Mouse (Mus musculus) stomach, embryonic 15.5 days (tissue): ENCODE results near the gene Pla2g2f. TPM values are rescaled to one million over a fixed set of nuclear protein-coding genes. Genes with fewer than 3 reads are reported as not detected.
A peak's percentile ranks its signal among the peaks of the same experiment; 100 is the strongest.

Source experiments
- ATAC-seq: fragments of 200-750 bp; cut with Nextera tagmentation; 2 replicates; pipeline ENCODE4 v1.8.0; 2017; ENCODE audit warnings: low read depth, moderate number of reproducible peaks, moderate TSS enrichment; ENCODE audit not compliant: insufficient read depth, low FRiP score
- H3K27ac ChIP-seq: fragments of 300-500 bp; sonication (generic); 2 replicates; pipeline ENCODE4 v1.5.1; 2015; ENCODE audit warnings: mild to moderate bottlenecking, inconsistent platforms
- H3K27me3 ChIP-seq: fragments of 300-500 bp; sonication (generic); replicated peaks from 2 replicates; pipeline ENCODE4 v1.6.1; 2015; ENCODE audit warnings: inconsistent platforms
- H3K36me3 ChIP-seq: fragments of 300-500 bp; sonication (generic); 2 replicates; pipeline ENCODE4 v1.6.1; 2015; ENCODE audit warnings: inconsistent platforms
- H3K4me1 ChIP-seq: fragments of 300-500 bp; sonication (generic); 2 replicates; pipeline ENCODE4 v1.6.1; 2015; ENCODE audit warnings: inconsistent platforms
- H3K4me2 ChIP-seq: fragments of 300-500 bp; sonication (generic); 2 replicates; pipeline ENCODE4 v1.6.1; 2015; ENCODE audit warnings: mild to moderate bottlenecking, inconsistent platforms
- H3K4me3 ChIP-seq: fragments of 300-500 bp; sonication (generic); replicated peaks from 2 replicates; pipeline ENCODE4 v1.5.1; 2015; ENCODE audit warnings: inconsistent platforms
- H3K9ac ChIP-seq: fragments of 300-500 bp; sonication (generic); 2 replicates; pipeline ENCODE4 v1.6.1; 2015; ENCODE audit warnings: inconsistent platforms
- H3K9me3 ChIP-seq: fragments of 300-500 bp; sonication (generic); 2 replicates; pipeline ENCODE4 v1.6.1; 2016; ENCODE audit warnings: inconsistent platforms
- WGBS: fragments of 180-500 bp; shearing (Covaris S2); methylation state at CpG from one replicate; pipeline ENCODE4 v1.1.7; 2015; 5-methylcytosine and 5-hydroxymethylcytosine counted together
- polyA plus RNA-seq: library from polyadenylated mRNA; unstranded; fragments of >200 nt; fragmentation: Nextera tagmentation; extraction: Ambion mirVana; gene quantifications from 2 replicates; pipeline ENCODE4 v1.2.1, GENCODE M21; 2015

The Pla2g2f gene
- polyA plus RNA-seq, 1 experiment from 2014 or later, result 1.3 TPM

DNA sequence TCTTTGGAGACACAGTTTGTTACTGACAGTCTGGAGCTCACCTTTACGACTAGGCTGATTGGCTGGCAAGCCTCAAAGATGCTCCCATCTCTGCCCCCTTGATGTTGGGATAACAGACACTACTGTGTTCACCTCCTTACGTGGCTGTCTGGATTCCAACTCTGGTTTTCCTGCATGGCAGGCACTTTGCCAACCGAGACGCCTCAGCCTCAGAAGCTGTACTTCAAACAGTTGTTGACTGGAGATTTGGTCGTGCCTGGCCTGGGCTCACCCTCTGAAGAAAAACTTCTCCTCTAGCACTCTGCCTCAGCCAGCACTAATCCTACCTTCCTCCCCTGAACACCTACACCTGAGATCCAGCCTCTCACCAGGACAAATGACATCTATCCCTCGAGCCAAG is 34.0 kb upstream of the Pla2g2f start:
- Histone ChIP-seq H3K4me3 (no peak overlapping the region), H3K27ac (no peak overlapping the region), H3K4me1 (0 out of 2 replicates have a peak, but pooled peaks cover 7% of the 10 kb centered on the region), H3K9me3 (no peaks in the 10 kb centered on the region), H3K4me2 (no peak overlapping the region), H3K9ac (no peak overlapping the region), H3K36me3 (no peaks in the 10 kb centered on the region), H3K27me3 (no peaks in the 10 kb centered on the region)
- 56% methylated on average over 6 of the region's 6 CpGs for WGBS
- no peak for ATAC-seq

DNA sequence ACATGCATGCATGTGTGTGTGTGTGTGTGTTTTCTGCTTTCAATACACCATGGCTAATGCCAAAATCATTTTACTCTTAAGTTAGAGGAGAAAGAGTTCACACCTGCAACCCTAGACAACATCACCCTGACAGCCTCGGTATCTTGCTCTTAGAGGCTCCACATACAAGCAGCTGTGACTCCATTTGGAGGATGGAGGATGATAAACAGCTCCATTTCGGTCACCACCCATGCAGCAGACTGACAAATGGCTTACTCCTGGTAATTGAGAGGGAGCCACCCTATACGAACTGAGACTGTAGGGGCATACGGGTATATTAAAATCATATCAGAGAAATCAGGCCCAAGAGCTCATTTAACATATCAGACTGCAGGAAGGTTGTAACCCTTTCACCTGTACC is 31.0 kb upstream of the Pla2g2f start:
- Histone ChIP-seq H3K4me2 (no peak overlapping the region), H3K27ac (no peak overlapping the region), H3K36me3 (no peaks in the 10 kb centered on the region), H3K4me3 (no peak overlapping the region), H3K27me3 (no peaks in the 10 kb centered on the region), H3K9me3 (no peaks in the 10 kb centered on the region), H3K9ac (no peak overlapping the region), H3K4me1 (0 out of 2 replicates have a peak, but pooled peaks cover 6% of the 10 kb centered on the region)
- WGBS, result 63% methylated on average over 4 of the region's 4 CpGs
- ATAC-seq, result no peak

DNA sequence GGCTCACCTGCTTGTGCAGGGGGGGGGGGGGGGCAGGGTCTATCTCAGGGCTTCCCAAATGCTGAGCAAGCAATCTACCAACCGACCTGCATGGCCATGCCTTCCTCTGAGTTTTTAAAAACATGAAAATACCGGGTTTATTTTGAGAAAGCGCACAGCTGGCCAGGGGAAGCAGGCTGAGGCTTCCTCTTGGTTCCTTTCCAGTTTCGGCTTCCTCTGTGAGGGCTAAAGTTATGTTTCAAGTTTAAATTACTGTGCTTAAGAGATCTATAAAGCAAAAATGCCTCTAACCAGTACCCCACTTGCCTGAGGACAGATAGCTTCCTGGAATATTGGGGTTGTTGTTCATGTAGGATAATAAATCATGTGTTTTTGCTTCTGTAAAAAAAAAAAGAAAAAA is 28.7 kb upstream of the Pla2g2f start:
- H3K9ac ChIP-seq, result no peak overlapping the region
- H3K9me3 ChIP-seq, result no peaks in the 10 kb centered on the region
- 36% methylated on average over 4 of the region's 4 CpGs for WGBS
- no peaks in the 10 kb centered on the region for H3K4me1 ChIP-seq
- no peak overlapping the region for H3K4me3 ChIP-seq
- no peak overlapping the region for H3K4me2 ChIP-seq
- peak; percentile 2; the same call in 1 of the 2 replicates for ATAC-seq
- H3K27ac ChIP-seq, result no peak overlapping the region
- no peaks in the 10 kb centered on the region for H3K36me3 ChIP-seq
- H3K27me3 ChIP-seq, result no peaks in the 10 kb centered on the region

DNA sequence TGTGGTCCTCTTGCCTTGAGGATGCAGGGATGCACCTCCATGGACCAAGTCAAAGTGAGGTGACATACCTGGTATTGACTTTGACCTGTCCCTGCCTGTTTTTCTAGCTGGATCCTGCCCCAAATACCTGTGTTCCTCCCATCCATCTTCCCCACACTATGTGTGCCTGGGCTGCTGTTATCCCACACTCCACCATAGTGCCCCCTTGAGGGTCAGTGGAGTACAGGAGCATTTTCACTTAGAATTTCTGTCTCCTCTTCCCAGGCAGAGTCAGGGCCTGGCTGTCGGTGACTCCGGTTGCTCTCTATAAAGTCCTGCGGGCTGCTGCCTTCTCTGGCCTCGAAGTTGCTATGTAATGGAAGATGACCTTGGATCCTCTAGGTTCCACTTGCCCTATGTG is 28.3 kb upstream of the Pla2g2f start:
- Histone ChIP-seq H3K9ac (no peak overlapping the region), H3K27me3 (no peaks in the 10 kb centered on the region), H3K27ac (no peak overlapping the region), H3K36me3 (no peaks in the 10 kb centered on the region), H3K4me2 (no peak overlapping the region), H3K4me1 (no peaks in the 10 kb centered on the region; the same call in 1 of the 2 replicates), H3K4me3 (no peak overlapping the region), H3K9me3 (no peaks in the 10 kb centered on the region)
- 47% methylated on average over 4 of the region's 4 CpGs for WGBS
- peak; percentile 22; the same call in 1 of the 2 replicates for ATAC-seq

GRCm38 (mm10) chr4:138782098-138782497 is 24.7 kb upstream of the Pla2g2f start:
- Histone ChIP-seq H3K36me3 (no peaks in the 10 kb centered on the region), H3K4me3 (no peak overlapping the region), H3K27me3 (no peaks in the 10 kb centered on the region), H3K9me3 (no peaks in the 10 kb centered on the region), H3K4me1 (peaks cover 6% of the 10 kb centered on the region; the same call in 1 of the 2 replicates), H3K4me2 (no peak overlapping the region), H3K27ac (no peak overlapping the region), H3K9ac (no peak overlapping the region)
- ATAC-seq, result no peak
- 74% methylated on average over 6 of the region's 6 CpGs for WGBS

DNA sequence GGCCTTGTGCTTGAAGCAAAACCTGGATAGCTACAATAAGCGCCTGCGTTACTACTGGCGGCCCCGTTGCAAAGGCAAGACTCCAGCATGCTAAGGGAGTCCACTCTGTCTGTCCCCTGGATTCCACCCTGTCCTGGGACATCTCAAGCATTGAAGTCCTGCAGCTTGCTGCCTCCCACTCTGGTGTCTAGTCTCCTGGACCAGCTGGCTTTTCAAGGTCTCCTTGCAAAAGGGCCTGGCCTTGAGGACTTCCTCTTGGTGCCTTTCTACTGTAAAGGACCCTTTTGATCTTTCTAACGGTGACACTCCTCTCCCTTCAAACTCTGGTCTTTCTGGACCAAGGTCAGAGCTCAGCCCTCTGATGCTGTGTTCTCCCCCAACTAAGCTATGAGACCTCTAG is 22.9 kb upstream of the Pla2g2f start:
- WGBS, result 80% methylated on average over 5 of the region's 5 CpGs
- H3K4me1 ChIP-seq, result peaks cover 6% of the 10 kb centered on the region; the same call in 1 of the 2 replicates
- no peak overlapping the region for H3K4me2 ChIP-seq
- no peak for ATAC-seq
- H3K36me3 ChIP-seq, result no peaks in the 10 kb centered on the region
- no peak overlapping the region for H3K4me3 ChIP-seq
- no peak overlapping the region for H3K9ac ChIP-seq
- H3K27ac ChIP-seq, result no peak overlapping the region
- H3K9me3 ChIP-seq, result no peaks in the 10 kb centered on the region
- H3K27me3 ChIP-seq, result no peaks in the 10 kb centered on the region

DNA sequence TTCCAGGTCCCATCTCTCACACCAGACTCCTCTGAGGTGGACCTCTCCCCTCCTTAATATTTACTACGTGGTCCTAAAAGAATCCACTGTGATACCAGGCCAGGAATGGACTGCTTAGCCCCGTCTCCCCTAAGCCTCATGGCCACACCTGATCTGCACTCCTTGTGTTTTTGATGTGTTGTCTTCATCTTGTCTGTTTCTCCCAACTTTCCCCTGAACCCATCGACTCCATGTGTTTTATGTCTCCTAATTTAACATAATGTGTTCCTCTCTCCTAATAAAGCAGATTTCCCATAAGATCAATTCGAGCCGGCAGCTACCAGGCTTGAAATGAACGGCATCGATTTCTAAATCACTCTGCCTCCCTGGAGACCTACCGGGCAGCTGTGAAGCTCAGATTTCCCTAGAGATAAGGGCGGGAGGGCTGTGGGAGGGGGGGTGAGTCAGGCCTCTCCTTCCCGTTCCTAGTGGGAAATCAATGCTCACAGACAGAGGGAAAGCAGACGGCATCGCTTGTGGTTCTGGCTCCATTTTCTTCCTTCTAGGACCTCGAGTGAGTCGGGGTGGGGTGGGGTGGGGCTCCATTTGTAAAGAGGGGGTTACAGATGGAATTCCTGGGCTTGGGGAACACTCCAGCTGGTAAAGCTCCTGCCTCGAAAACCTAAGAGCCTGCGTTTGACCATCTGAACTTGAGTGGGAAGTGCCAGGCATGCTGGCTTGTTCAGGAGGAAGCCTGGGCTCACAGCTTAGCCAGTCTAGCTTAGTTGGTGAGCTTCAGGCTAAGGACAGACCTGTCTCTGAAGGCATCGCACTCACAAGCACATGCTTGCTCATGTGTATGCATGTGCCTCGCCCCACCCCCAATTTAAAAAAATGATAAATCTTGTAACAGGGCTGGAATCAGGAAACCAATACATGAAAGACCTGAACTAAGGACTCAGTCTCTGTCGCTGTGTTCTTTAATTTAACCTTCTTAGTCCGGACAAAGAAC is 20.3 kb upstream of the Pla2g2f start:
- Histone ChIP-seq H3K4me2 (no peak overlapping the region), H3K36me3 (no peaks in the 10 kb centered on the region), H3K9me3 (no peaks in the 10 kb centered on the region), H3K27ac (no peak overlapping the region), H3K27me3 (no peaks in the 10 kb centered on the region), H3K9ac (no peak overlapping the region), H3K4me1 (peaks cover 6% of the 10 kb centered on the region; the same call in 1 of the 2 replicates), H3K4me3 (no peak overlapping the region)
- 32% methylated on average over 20 of the region's 20 CpGs for WGBS
- no peak for ATAC-seq

DNA sequence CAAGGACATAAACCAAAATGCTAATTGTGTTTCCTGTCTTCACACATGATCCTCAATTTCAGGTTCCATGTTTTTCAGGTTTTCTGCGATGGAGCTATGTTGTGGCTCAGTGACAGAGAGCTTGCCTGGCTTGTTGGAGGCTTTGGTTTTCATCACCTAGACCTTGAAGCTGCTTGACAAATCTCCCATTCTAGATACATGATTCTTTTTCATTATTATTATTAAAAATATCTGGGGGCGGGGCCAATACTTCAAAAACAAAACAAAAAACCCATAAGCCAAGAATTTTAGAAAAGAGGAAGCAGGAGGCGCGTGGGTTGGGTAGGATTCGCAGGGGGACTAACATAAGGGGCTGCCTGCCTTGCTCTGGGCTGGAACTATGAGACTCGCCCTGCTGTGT is 18.0 kb upstream of the Pla2g2f start, which contains the start of gene Pla2g2d:
Pla2g2d (plus strand) TSS at position 301 of the 400 bp plus-strand sequence.
- Histone ChIP-seq H3K4me2 (no peak within 1 kb of the TSS), H3K9me3 (no peaks in the 10 kb centered on the region), H3K27ac (no peak within 1 kb of the TSS), H3K9ac (no peak within 1 kb of the TSS), H3K4me1 (0 out of 2 replicates have a peak, but pooled peaks cover 6% of the 10 kb centered on the region), H3K4me3 (no peak within 1 kb of the TSS), H3K27me3 (no peaks in the 10 kb centered on the region), H3K36me3 (no peaks in the 10 kb centered on the region)
- ATAC-seq, result no peak
- WGBS, result 74% methylated on average over 6 of the region's 6 CpGs

DNA sequence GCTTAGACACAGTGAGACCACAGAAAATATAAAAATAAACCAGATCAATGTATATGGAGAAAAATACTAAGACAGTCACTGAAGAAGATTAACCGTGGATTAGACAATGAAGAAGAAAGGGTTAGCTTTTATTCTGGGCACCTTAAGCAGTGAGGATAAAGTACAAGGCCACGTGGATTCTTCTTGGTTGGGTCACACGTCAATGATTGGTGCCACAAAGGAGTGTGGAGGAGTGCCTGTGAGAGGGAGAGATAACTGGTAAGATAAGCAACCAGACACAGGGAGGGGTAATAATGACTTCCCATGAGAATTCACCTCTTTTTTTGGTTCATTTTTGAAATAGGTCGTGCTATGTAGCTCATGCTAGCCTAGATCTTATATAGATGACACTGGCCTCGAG is 15.0 kb upstream of the Pla2g2f start:
- Histone ChIP-seq H3K4me3 (no peak overlapping the region), H3K4me1 (no peaks in the 10 kb centered on the region), H3K27ac (no peak overlapping the region), H3K4me2 (no peak overlapping the region), H3K9me3 (no peaks in the 10 kb centered on the region), H3K27me3 (no peaks in the 10 kb centered on the region), H3K36me3 (no peaks in the 10 kb centered on the region), H3K9ac (no peak overlapping the region)
- no peak for ATAC-seq
- WGBS, result 71% methylated on average over 5 of the region's 5 CpGs

- peak; percentile 90 for ATAC-seq
- no peak overlapping the region for H3K4me3 ChIP-seq
- H3K4me1 ChIP-seq, result no peaks in the 10 kb centered on the region
- no peaks in the 10 kb centered on the region for H3K27me3 ChIP-seq
- 0 out of 2 replicates have a peak overlapping the region, but pooled peaks have one; percentile 11 for H3K4me2 ChIP-seq
- no peaks in the 10 kb centered on the region for H3K9me3 ChIP-seq
- peak overlapping the region; percentile 67; the same call in 1 of the 2 replicates for H3K27ac ChIP-seq
- H3K36me3 ChIP-seq, result no peaks in the 10 kb centered on the region
- no peak overlapping the region for H3K9ac ChIP-seq
- WGBS, result 55% methylated on average over 10 of the region's 10 CpGs
Measured at GRCm38 (mm10) chr4:138771970-138772369, 14.5 kb upstream of the Pla2g2f start.

- WGBS, result 71% methylated on average over 9 of the region's 9 CpGs
- Histone ChIP-seq H3K36me3 (no peaks in the 10 kb centered on the region), H3K9me3 (no peaks in the 10 kb centered on the region), H3K27ac (no peak overlapping the region), H3K4me3 (no peak overlapping the region), H3K4me2 (no peak overlapping the region), H3K9ac (no peak overlapping the region), H3K4me1 (no peaks in the 10 kb centered on the region), H3K27me3 (no peaks in the 10 kb centered on the region)
- ATAC-seq, result no peak
Measured at GRCm38 (mm10) chr4:138762266-138762665, 4.8 kb upstream of the Pla2g2f start.

DNA sequence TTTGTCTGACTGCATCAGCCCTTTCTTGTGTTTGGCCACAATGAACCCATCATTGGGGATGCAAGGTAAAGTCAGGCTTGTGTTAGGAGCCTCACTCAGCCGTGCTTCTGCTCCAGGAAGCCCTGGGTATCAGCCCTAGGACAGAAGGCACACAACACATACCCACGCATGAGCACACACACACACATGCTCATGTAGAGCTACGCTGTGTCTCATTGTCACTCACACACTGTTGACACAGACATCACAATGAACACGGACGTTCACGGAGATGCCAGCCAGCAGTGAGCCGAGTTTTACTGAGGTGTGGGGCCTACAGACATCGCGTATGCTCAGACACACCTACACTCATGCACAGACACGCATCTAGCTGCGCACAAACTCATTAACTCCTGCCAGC is 1.4 kb downstream of the Pla2g2f start:
- Histone ChIP-seq H3K36me3 (no peaks in the 10 kb centered on the region), H3K4me1 (no peaks in the 10 kb centered on the region), H3K4me2 (no peak overlapping the region), H3K9ac (no peak overlapping the region), H3K27me3 (no peaks in the 10 kb centered on the region), H3K4me3 (no peak overlapping the region), H3K9me3 (no peaks in the 10 kb centered on the region), H3K27ac (no peak overlapping the region)
- no peak for ATAC-seq
- WGBS, result 76% methylated on average over 11 of the region's 11 CpGs
